Mouse (Mus musculus) activated CD4-positive, CD25-positive, alpha-beta regulatory T cell, adult 4 months (primary cell): ENCODE results near the gene Apoa2. TPM values are rescaled to one million over a fixed set of nuclear protein-coding genes. Genes with fewer than 3 reads are reported as not detected.

ENCODE experiments used
- ATAC-seq: one replicate; pipeline ENCODE4 v1.8.0; 2017
- polyA plus RNA-seq, 2 experiments: library from polyadenylated mRNA; unstranded; fragments of 100-300 nt; shearing (Covaris generic); gene quantifications; one replicate each; pipeline ENCODE4 v1.2.1; 2017

Gene Apoa2
- polyA plus RNA-seq, 2 experiments from 2014 or later, result not detected

- ATAC-seq, result peak; percentile 64
These were observed 37.8 kb downstream of the Apoa2 start for GRCm38 (mm10) chr1:171262594-171263130.

- no peak for ATAC-seq
These were observed 38.3 kb downstream of the Apoa2 start for GRCm38 (mm10) chr1:171263185-171263611.

GRCm38 (mm10) chr1:171263666-171264461, 39.0 kb downstream of the Apoa2 start:
- no peak for ATAC-seq

- no peak for ATAC-seq
These were observed 41.3 kb downstream of the Apoa2 start for GRCm38 (mm10) chr1:171265971-171266744.

GRCm38 (mm10) chr1:171268341-171268740, 43.5 kb downstream of the Apoa2 start:
- no peak for ATAC-seq

GRCm38 (mm10) chr1:171269848-171270572, 45.2 kb downstream of the Apoa2 start, which contains the start of gene B4galt3:
Gene B4galt3, plus strand, starts transcription at chr1:171270328.
- peak; percentile 99 for ATAC-seq

GRCm38 (mm10) chr1:171270573-171270900, 45.7 kb downstream of the Apoa2 start:
- peak; percentile 39 for ATAC-seq

- no peak for ATAC-seq
These were observed 46.3 kb downstream of the Apoa2 start for GRCm38 (mm10) chr1:171271196-171271595.

GRCm38 (mm10) chr1:171271622-171272021, 46.8 kb downstream of the Apoa2 start:
- no peak for ATAC-seq

- no peak for ATAC-seq
These were observed 47.2 kb downstream of the Apoa2 start for GRCm38 (mm10) chr1:171272086-171272485.

GRCm38 (mm10) chr1:171274171-171274570, 49.3 kb downstream of the Apoa2 start:
- ATAC-seq, result no peak

GRCm38 (mm10) chr1:171275144-171275734, 50.4 kb downstream of the Apoa2 start:
- ATAC-seq, result no peak

Other genes with a start within 250 kb of the Apoa2 start
- under 1 TPM; 0.20 to 0.94 TPM for gene Fcgr2b, start 248.5 kb upstream of the Apoa2 start, polyA plus RNA-seq
- under 1 TPM in 1 of 2 experiments, not detected in 1; 0.40 TPM for gene Fcgr4, start 206.1 kb upstream of the Apoa2 start, polyA plus RNA-seq
- gene Fcgr3, start 160.1 kb upstream of the Apoa2 start, polyA plus RNA-seq, result under 1 TPM in 1 of 2 experiments, not detected in 1; 0.45 TPM
- 1 to 10 TPM; 2.1 to 2.4 TPM for gene Cfap126, start 111.1 kb upstream of the Apoa2 start, polyA plus RNA-seq
- gene Sdhc, start 74.5 kb upstream of the Apoa2 start, polyA plus RNA-seq, result 100 to 1,000 TPM; 102 to 131 TPM
- gene Mpz, start 74.3 kb upstream of the Apoa2 start, polyA plus RNA-seq, result not detected
- gene Pcp4l1, start 28.8 kb upstream of the Apoa2 start, polyA plus RNA-seq, result not detected
- under 1 TPM; 0.40 to 0.66 TPM for gene Nr1i3, start 11.1 kb upstream of the Apoa2 start, polyA plus RNA-seq
- 10 to 100 TPM; 25.1 to 27.8 TPM for gene Tomm40l, start 2.5 kb upstream of the Apoa2 start, polyA plus RNA-seq
- 1 to 10 TPM; 1.7 to 4.0 TPM for gene Fcer1g, start 9.3 kb downstream of the Apoa2 start, polyA plus RNA-seq
- under 1 TPM in 1 of 2 experiments, not detected in 1; 0.09 TPM for gene Adamts4, start 25.4 kb downstream of the Apoa2 start, polyA plus RNA-seq
- gene Ndufs2, start 26.3 kb downstream of the Apoa2 start, polyA plus RNA-seq, result 100 to 1,000 TPM; 108 to 141 TPM
- gene B4galt3, start 45.3 kb downstream of the Apoa2 start, polyA plus RNA-seq, result 10 to 100 TPM; 33.1 to 35.7 TPM
- gene Ppox, start 56.1 kb downstream of the Apoa2 start, polyA plus RNA-seq, result 10 to 100 TPM; 53.6 to 58.0 TPM
- 10 to 100 TPM; 11.8 to 19.8 TPM for gene Usp21, start 62.9 kb downstream of the Apoa2 start, polyA plus RNA-seq
- 100 to 1,000 TPM; 100 to 110 TPM for gene Ufc1, start 70.0 kb downstream of the Apoa2 start, polyA plus RNA-seq
- gene Dedd, start 104.1 kb downstream of the Apoa2 start, polyA plus RNA-seq, result 10 to 100 TPM; 33.7 to 35.2 TPM
- 10 to 100 TPM; 26.3 to 29.7 TPM for gene Nit1, start 120.6 kb downstream of the Apoa2 start, polyA plus RNA-seq
- 10 to 100 TPM; 34.7 to 60.5 TPM for gene Pfdn2, start 120.6 kb downstream of the Apoa2 start, polyA plus RNA-seq
- under 1 TPM in 1 of 2 experiments, not detected in 1; 0.48 TPM for gene Klhdc9, start 135.7 kb downstream of the Apoa2 start, polyA plus RNA-seq
- gene Nectin4, start 145.0 kb downstream of the Apoa2 start, polyA plus RNA-seq, result under 1 TPM in 1 of 2 experiments, not detected in 1; 0.09 TPM
- 10 to 100 TPM; 71.7 to 78.8 TPM for gene Arhgap30, start 163.9 kb downstream of the Apoa2 start, polyA plus RNA-seq
- 10 to 100 TPM; 41.0 to 43.1 TPM for gene Usf1, start 186.3 kb downstream of the Apoa2 start, polyA plus RNA-seq
- 1 to 10 TPM; 5.9 to 10.0 TPM for gene Tstd1, start 193.8 kb downstream of the Apoa2 start, polyA plus RNA-seq
- under 1 TPM in 1 of 2 experiments, not detected in 1; 0.18 TPM for gene F11r, start 212.5 kb downstream of the Apoa2 start, polyA plus RNA-seq